Comparison of ENCODE assay signal across 22 mouse cellular contexts in the genomic region with DNA sequence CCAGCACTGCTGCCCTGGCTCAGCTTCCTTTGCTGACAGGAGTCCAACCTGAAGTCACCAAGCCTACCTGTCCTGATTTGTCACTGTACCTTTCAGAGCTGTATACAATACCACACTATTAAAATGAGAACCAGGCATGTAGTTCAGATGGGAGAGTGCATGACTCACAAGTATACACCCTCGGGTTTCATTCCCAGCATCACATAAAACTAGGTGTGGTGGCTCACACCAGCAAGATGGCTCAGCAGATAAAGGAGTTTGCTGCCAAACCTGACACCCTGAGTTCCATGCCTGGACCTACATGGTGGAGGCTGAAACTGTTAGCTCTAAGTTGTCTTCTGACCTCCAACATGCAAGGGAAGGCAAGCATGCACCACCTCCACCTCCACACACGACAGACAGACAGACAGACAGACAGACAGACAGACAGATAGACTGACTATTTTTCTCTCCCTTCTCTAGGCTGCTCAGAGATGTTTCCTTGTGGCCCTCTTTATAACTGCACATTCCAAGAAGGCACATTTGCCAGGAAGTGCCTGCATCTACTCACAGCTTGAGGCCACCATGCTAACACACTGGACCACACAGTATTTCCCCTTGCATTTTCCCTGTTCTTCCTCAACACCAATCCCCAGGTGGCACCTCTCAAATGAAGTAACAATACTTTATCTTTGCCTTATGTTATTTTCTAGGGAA. TPM values are rescaled to one million over a fixed set of nuclear protein-coding genes. Genes with fewer than 3 reads are reported as not detected.
DNase-seq lines count a peak whose midpoint lies in the region; ATAC-seq and TF ChIP-seq lines count a peak whose summit lies in the region.
"Had no signal": no experiment of that assay in that cellular context is flagged by ENCODE, and none has a peak within 500 bp of the region (broad histone marks: within the 10 kb centered on the region; RNA-seq: fewer than 3 reads in every experiment).

No protein-coding gene starts in this region.

- no peak overlapping the region for H3K4me3 ChIP-seq in intestine, postnatal 0 days (ENCODE audit: low read depth, low read length)
- no peak overlapping the region for H3K4me3 ChIP-seq in liver, embryonic 16.5 days (ENCODE audit: low read depth, low read length)
- no peak overlapping the region for H3K4me3 ChIP-seq in forebrain, embryonic 14.5 days (ENCODE audit: low read depth, low read length)
- H3K4me3 ChIP-seq in heart, embryonic 10.5 days = no peak overlapping the region
- H3K4me3 ChIP-seq: forebrain, embryonic 15.5 days; heart, embryonic 15.5 days; limb, embryonic 15.5 days; midbrain, embryonic 10.5 days had no signal

- H3K9ac ChIP-seq in intestine, postnatal 0 days (ENCODE audit: low read depth, low read length) = no peak overlapping the region
- H3K9ac ChIP-seq in liver, embryonic 16.5 days (ENCODE audit: low read depth, low read length) = no peak overlapping the region
- H3K9ac ChIP-seq in forebrain, embryonic 14.5 days (ENCODE audit: low read length) = no peak overlapping the region
- H3K9ac ChIP-seq: forebrain, embryonic 15.5 days; heart, embryonic 15.5 days; limb, embryonic 15.5 days had no signal

- no peak overlapping the region for H3K4me2 ChIP-seq in intestine, postnatal 0 days (replicated peaks; ENCODE audit: low read depth)
- peak overlapping the region; percentile 12; the same call in 1 of the 2 replicates for H3K4me2 ChIP-seq in liver, embryonic 16.5 days (ENCODE audit: low read depth, low read length)
- no peak overlapping the region for H3K4me2 ChIP-seq in forebrain, embryonic 14.5 days (ENCODE audit: low read length)
- H3K4me2 ChIP-seq: forebrain, embryonic 15.5 days; heart, embryonic 15.5 days; limb, embryonic 15.5 days had no signal

- 0 out of 2 replicates have a peak, but pooled peaks have one; percentile 20 for TF ChIP-seq CTCF in intestine, postnatal 0 days (IDR thresholded peaks at IDR 0.05; ENCODE audit: low read depth)

- DNase-seq in 3T3-L1 (ENCODE audit: low read depth, low spot score) = peak; percentile 51
- peak; percentile 17 for DNase-seq in c-Kit-negative CD71-positive TER-119-positive erythroid progenitor cells, embryonic 14.5 days (ENCODE audit: low read depth, low spot score)
- DNase-seq in forebrain, embryonic 14.5 days (ENCODE audit: low spot score) = no peak
- DNase-seq in cerebellum, postnatal 25 days = no peak
- no peak for DNase-seq in heart, embryonic 10.5 days (ENCODE audit: low spot score)
- no peak for DNase-seq in layer of hippocampus, postnatal 25 days (ENCODE audit: extremely low spot score in 1 of 2, low spot score in 1 of 2)
- DNase-seq: adrenal gland, postnatal 25 days; B cell, adult 2 months; cerebellum, postnatal 14 days; heart, adult 11 months; kidney, postnatal 10 days; thymus, adult 18-20 months had no signal

- H3K4me1 ChIP-seq in intestine, postnatal 0 days (replicated peaks; ENCODE audit: control insufficient read depth, insufficient read depth, low read length) = no peaks in the 10 kb centered on the region
- H3K4me1 ChIP-seq in liver, embryonic 16.5 days (ENCODE audit: control insufficient read depth, low read depth, low read length) = peaks cover 8% of the 10 kb centered on the region
- H3K4me1 ChIP-seq in forebrain, embryonic 14.5 days (ENCODE audit: control insufficient read depth, insufficient read depth, low read length) = no peaks in the 10 kb centered on the region
- no peaks in the 10 kb centered on the region for H3K4me1 ChIP-seq in heart, embryonic 10.5 days
- H3K4me1 ChIP-seq: forebrain, embryonic 15.5 days; heart, embryonic 15.5 days; limb, embryonic 15.5 days; midbrain, embryonic 10.5 days had no signal

- H3K36me3 ChIP-seq in intestine, postnatal 0 days (ENCODE audit: control insufficient read depth, insufficient read depth) = peaks cover 31% of the 10 kb centered on the region
- H3K36me3 ChIP-seq in liver, embryonic 16.5 days (ENCODE audit: control insufficient read depth, insufficient read depth) = peaks cover 12% of the 10 kb centered on the region; the same call in 1 of the 2 replicates
- peaks cover 48% of the 10 kb centered on the region for H3K36me3 ChIP-seq in forebrain, embryonic 14.5 days (ENCODE audit: control insufficient read depth, insufficient read depth, low read length)
- peaks cover 50% of the 10 kb centered on the region for H3K36me3 ChIP-seq in heart, embryonic 10.5 days

- peak; percentile 68 for ATAC-seq in intestine, postnatal 0 days
- peak; percentile 81 for ATAC-seq in liver, embryonic 16.5 days (ENCODE audit: low read depth)
- ATAC-seq in forebrain, embryonic 14.5 days = no peak
- ATAC-seq: forebrain, embryonic 15.5 days; inflammation-experienced regulatory T-cells, adult 6 months; Patski had no signal

- H3K27ac ChIP-seq in intestine, postnatal 0 days (ENCODE audit: low read depth, low read length) = peak overlapping the region; percentile 11
- no peak overlapping the region for H3K27ac ChIP-seq in liver, embryonic 16.5 days (ENCODE audit: low read length)
- no peak overlapping the region for H3K27ac ChIP-seq in forebrain, embryonic 14.5 days (ENCODE audit: low read depth, low read length)
- no peak overlapping the region for H3K27ac ChIP-seq in heart, embryonic 10.5 days
- H3K27ac ChIP-seq: forebrain, embryonic 15.5 days; heart, embryonic 15.5 days; limb, embryonic 15.5 days; midbrain, embryonic 10.5 days had no signal

- 53% methylated on average over 2 of the region's 2 CpGs for WGBS in intestine, postnatal 0 days
- 42% methylated on average over 2 of the region's 2 CpGs for WGBS in liver, embryonic 16.5 days (ENCODE audit: insufficient replicate concordance)
- 98% methylated on average over 2 of the region's 2 CpGs for WGBS in forebrain, embryonic 14.5 days
- 84% methylated on average over 2 of the region's 2 CpGs for WGBS in heart, embryonic 10.5 days

- H3K27me3 ChIP-seq in intestine, postnatal 0 days (replicated peaks; ENCODE audit: control insufficient read depth, insufficient read depth, low read length) = no peaks in the 10 kb centered on the region
- H3K27me3 ChIP-seq in liver, embryonic 16.5 days (ENCODE audit: control insufficient read depth, insufficient read depth, low read depth, low read length) = no peaks in the 10 kb centered on the region
- H3K27me3 ChIP-seq in forebrain, embryonic 14.5 days (replicated peaks; ENCODE audit: control insufficient read depth, insufficient read depth, low read length) = no peaks in the 10 kb centered on the region
- H3K27me3 ChIP-seq in heart, embryonic 10.5 days (ENCODE audit: insufficient read depth, poor library complexity, severe bottlenecking) = no peaks in the 10 kb centered on the region
- H3K27me3 ChIP-seq: forebrain, embryonic 15.5 days; heart, embryonic 15.5 days; limb, embryonic 15.5 days; Patski had no signal

- H3K9me3 ChIP-seq in intestine, postnatal 0 days (ENCODE audit: control insufficient read depth) = no peaks in the 10 kb centered on the region
- H3K9me3 ChIP-seq in liver, embryonic 16.5 days (replicated peaks; ENCODE audit: control insufficient read depth, low read length) = no peaks in the 10 kb centered on the region
- H3K9me3 ChIP-seq in forebrain, embryonic 14.5 days (replicated peaks; ENCODE audit: control insufficient read depth, low read length) = peaks cover 10% of the 10 kb centered on the region; the same call in 1 of the 2 replicates
- H3K9me3 ChIP-seq in heart, embryonic 10.5 days = no peaks in the 10 kb centered on the region
- H3K9me3 ChIP-seq: heart, embryonic 15.5 days; limb, embryonic 15.5 days; midbrain, embryonic 10.5 days had no signal

RNA-seq across cellular contexts. Expression of gene Naip1, which starts 11.0 kb away (rescaled TPM):
- polyA plus RNA-seq in intestine, postnatal 0 days (2015; fragmentation: Nextera tagmentation; extraction: Ambion mirVana) = 23.4 and 27.7 TPM in 2 replicates
- polyA plus RNA-seq in liver, embryonic 16.5 days (2015; fragmentation: Nextera tagmentation; extraction: Ambion mirVana) = 0.08 TPM in 1 of 2 replicates, not detected in the other
- polyA plus RNA-seq in forebrain, embryonic 14.5 days (2014; fragmentation: Nextera tagmentation; extraction: Ambion mirVana) = not detected in 2 replicates
- polyA plus RNA-seq in heart, embryonic 10.5 days (2016; fragmentation: Nextera tagmentation; extraction: Ambion mirVana) = not detected in 2 replicates
- total RNA-seq in layer of hippocampus, postnatal 25 days (2021) = under 1 TPM; 0.15 to 0.16 TPM
- total RNA-seq: gastrocnemius, adult 18-20 months had no signal
- polyA plus RNA-seq: forebrain, embryonic 15.5 days; heart, embryonic 15.5 days; hindbrain, embryonic 11.5 days; inflammation-experienced regulatory T-cells, adult 6 months; limb, embryonic 15.5 days; midbrain, embryonic 10.5 days had no signal

RNA-seq across cellular contexts. Expression of gene Gtf2h2, which starts 28.7 kb away (rescaled TPM):
- 33.4 and 37.5 TPM in 2 replicates for polyA plus RNA-seq in intestine, postnatal 0 days (2015; fragmentation: Nextera tagmentation; extraction: Ambion mirVana)
- polyA plus RNA-seq in liver, embryonic 16.5 days (2015; fragmentation: Nextera tagmentation; extraction: Ambion mirVana) = 20.0 and 22.3 TPM in 2 replicates
- polyA plus RNA-seq in forebrain, embryonic 14.5 days (2014; fragmentation: Nextera tagmentation; extraction: Ambion mirVana) = 63.0 and 64.8 TPM in 2 replicates
- 58.9 and 73.5 TPM in 2 replicates for polyA plus RNA-seq in heart, embryonic 10.5 days (2016; fragmentation: Nextera tagmentation; extraction: Ambion mirVana)
- total RNA-seq in layer of hippocampus, postnatal 25 days (2021) = 10 to 100 TPM; 47.9 to 53.2 TPM

Comparison
In these comparisons a context has a peak if more than half of its experiments do, and no peak if none do; other contexts are left out.
1. DNase-seq: peak in 3T3-L1 (single experiment) and c-Kit-negative CD71-positive TER-119-positive erythroid progenitor cells, embryonic 14.5 days (single experiment); none in forebrain, embryonic 14.5 days (single experiment), cerebellum, postnatal 25 days (0 of 2), heart, embryonic 10.5 days (single experiment) and layer of hippocampus, postnatal 25 days (0 of 2).
2. RNA of gene Naip1, which starts 11.0 kb away (polyA plus RNA-seq): 23.4 to 27.7 TPM in intestine, postnatal 0 days; 0.08 TPM in liver, embryonic 16.5 days, not detected in forebrain, embryonic 14.5 days and not detected in heart, embryonic 10.5 days; every median in the first group is over 10 times any median in the second.